Mouse (Mus musculus): ENCODE results near the gene Otud7a. TPM values are rescaled to one million over a fixed set of nuclear protein-coding genes. Genes with fewer than 3 reads are reported as not detected.

The Otud7a gene
- polyA plus RNA-seq, 1 experiment from 2014 or later = 2.0 TPM

- no peak for ATAC-seq
- Histone ChIP-seq H3K27me3 (no peaks in the 10 kb centered on the region), H3K4me1 (replicated peaks) (peaks cover 13% of the 10 kb centered on the region), H3K9me3 (no peaks in the 10 kb centered on the region), H3K27ac (no peak overlapping the region), H3K4me3 (replicated peaks) (no peak overlapping the region), H3K9ac (replicated peaks) (no peak overlapping the region), H3K36me3 (no peaks in the 10 kb centered on the region), H3K4me2 (replicated peaks) (no peak overlapping the region)
- WGBS = 88% methylated on average over 7 of the region's 7 CpGs
Observed at GRCm38 (mm10) chr7:63799304-63799703, 354.8 kb downstream of the Otud7a start.

- Histone ChIP-seq H3K9me3 (no peaks in the 10 kb centered on the region), H3K4me1 (replicated peaks) (no peaks in the 10 kb centered on the region), H3K27me3 (no peaks in the 10 kb centered on the region), H3K4me2 (replicated peaks) (no peak overlapping the region), H3K4me3 (replicated peaks) (no peak overlapping the region), H3K36me3 (no peaks in the 10 kb centered on the region), H3K27ac (no peak overlapping the region), H3K9ac (replicated peaks) (no peak overlapping the region)
- no peak for ATAC-seq
- WGBS = 93% methylated on average over 21 of the region's 21 CpGs
Observed at GRCm38 (mm10) chr7:63802751-63803150, 358.2 kb downstream of the Otud7a start.

Other genes with a start within 250 kb of the Otud7a start
- gene Chrna7, start 232.2 kb upstream of the Otud7a start, polyA plus RNA-seq (2015; fragmentation: Nextera tagmentation; extraction: Ambion mirVana) = 4.5 and 5.8 TPM in 2 replicates

Data from midbrain, embryonic 13.5 days (tissue).